Mouse (Mus musculus) C2C12 (cell line): ENCODE measurements around the gene Gm9639.

Source experiments
- CTCF ChIP-seq: IDR thresholded peaks from one replicate; pipeline ENCODE4 v1.5.1; 2011; ENCODE audit not compliant: control insufficient read depth, insufficient read depth, insufficient read length
- MAX ChIP-seq: IDR thresholded peaks from one replicate; pipeline ENCODE4 v1.6.1; 2011; ENCODE audit warnings: mild to moderate bottlenecking, control low read depth
- USF1 ChIP-seq: IDR thresholded peaks from one replicate; pipeline ENCODE4 v1.6.1; 2011; ENCODE audit warnings: low read depth, mild to moderate bottlenecking, control low read depth, moderate library complexity

DNA sequence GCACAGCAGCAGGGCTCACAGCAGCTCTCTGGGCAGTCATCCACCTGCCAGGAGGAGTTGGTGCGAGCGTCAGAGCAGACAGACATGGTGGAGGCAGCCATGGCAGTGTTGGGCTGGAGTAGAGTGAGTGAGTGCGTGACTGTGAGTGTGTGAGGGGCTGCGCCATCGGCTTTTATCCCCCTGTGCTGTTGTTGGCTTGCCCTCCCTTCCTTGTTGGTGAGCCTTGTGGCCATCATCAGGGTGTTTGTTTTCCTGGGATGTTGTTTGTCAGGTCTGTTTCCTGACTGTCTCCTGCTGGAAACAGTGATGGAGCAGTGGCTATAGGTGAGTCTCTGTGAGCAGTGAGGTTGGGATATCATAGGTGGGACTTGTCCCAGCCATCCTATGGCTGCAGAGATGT, 16.9 kb upstream of the Gm9639 start, which contains the start of gene Gm9507:
- no peak for TF ChIP-seq CTCF
- no peak for TF ChIP-seq MAX
- no peak for TF ChIP-seq USF1
